Mouse (Mus musculus): ENCODE measurements around the gene Gm3404.
"Not testable (repeated sequence)": the region's sequence is repeated elsewhere in the genome, so short reads cannot be mapped to it uniquely, and the experiment has no call there.

GRCm38 (mm10) chr5:146525501-146525900 lies at the start of gene Gm3404:
- not testable (repeated sequence) for TF ChIP-seq POLR2A (IDR thresholded peaks at IDR 0.05; ENCODE audit: borderline replicate concordance, extremely low read depth, insufficient read depth, insufficient read length, poor library complexity, severe bottlenecking); CTCF (IDR thresholded peaks at IDR 0.05; ENCODE audit: borderline replicate concordance, extremely low read depth, insufficient read depth, insufficient read length)
